Mouse (Mus musculus) small intestine, adult 2 months (tissue): Measurements from ENCODE around the gene Robo2.

ENCODE experiments used
- CTCF ChIP-seq: fragments of 200-500 bp; IDR thresholded peaks from 2 replicates; pipeline ENCODE4 v1.5.1; 2012; ENCODE audit warnings: low read depth, mild to moderate bottlenecking, control low read depth, inconsistent platforms, low read length, moderate library complexity, mixed read lengths; ENCODE audit not compliant: insufficient replicate concordance, insufficient read length; ENCODE audit errors: extremely low read depth
- POLR2A ChIP-seq: fragments of 200-500 bp; IDR thresholded peaks from 2 replicates; pipeline ENCODE4 v1.6.1; 2012; ENCODE audit warnings: low read depth, mild to moderate bottlenecking, control low read depth, inconsistent platforms, low read length, moderate library complexity

- no peak for TF ChIP-seq CTCF
- TF ChIP-seq POLR2A: no peak
Measured at GRCm38 (mm10) chr16:74172673-74173072, 239.0 kb downstream of the Robo2 start.
